Comparison of ENCODE assay signal across 9 mouse cellular contexts in the genomic region with DNA sequence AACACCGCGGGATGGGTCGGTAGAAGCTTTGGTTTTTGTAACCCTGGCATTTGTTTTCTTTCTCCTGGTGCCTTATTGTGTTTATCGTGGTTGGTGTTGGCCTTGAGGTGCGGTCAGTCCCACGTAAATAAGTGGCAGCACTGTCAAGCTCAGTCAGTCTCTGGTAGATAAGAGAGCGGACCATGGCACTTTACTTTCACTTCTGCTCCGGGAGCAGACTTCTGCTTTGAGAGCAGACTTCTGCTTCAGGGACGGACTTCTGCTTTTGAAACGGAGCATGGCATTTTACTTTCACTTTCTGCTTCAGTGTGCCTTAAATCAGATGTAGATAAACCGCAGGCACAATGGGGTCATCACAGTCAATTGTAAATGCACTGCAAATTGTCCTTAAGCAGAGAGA. TPM values are rescaled to one million over a fixed set of nuclear protein-coding genes. Genes with fewer than 3 reads are reported as not detected.
DNase-seq lines count a peak whose midpoint lies in the region; ATAC-seq and TF ChIP-seq lines count a peak whose summit lies in the region.
"Not testable (repeated sequence)": the region's sequence is repeated elsewhere in the genome, so short reads cannot be mapped to it uniquely, and the experiment has no call there.
"Had no signal": no experiment of that assay in that cellular context is flagged by ENCODE, and none has a peak within 500 bp of the region (broad histone marks: within the 10 kb centered on the region; RNA-seq: fewer than 3 reads in every experiment).

No protein-coding gene starts in this region.

- TF ChIP-seq POLR2A in CH12.LX (IDR thresholded peaks at IDR 0.05; ENCODE audit: low read depth, low read length): 0 out of 2 replicates have a peak, but pooled peaks have one; percentile 14
- not testable (repeated sequence) for TF ChIP-seq POLR2A in myocyte (IDR thresholded peaks at IDR 0.05; ENCODE audit: insufficient read length, low read depth); spleen, adult 2 months (IDR thresholded peaks at IDR 0.05; ENCODE audit: low read depth, low read length)

- in situ Hi-C loops in CH12.LX (cut with MboI; ENCODE audit: low pct_ligation_motif_present, low pct_unique_long_range_greater_than_20kb, low sequenced_read_pairs): not testable (repeated sequence)

- peak overlapping the region; percentile 4; the same call in 1 of the 2 replicates for H3K27ac ChIP-seq in CH12.LX (ENCODE audit: insufficient read depth, low read depth)
- not testable (repeated sequence) for H3K27ac ChIP-seq in intestine, postnatal 0 days (ENCODE audit: low read depth, low read length); lung, embryonic 14.5 days (ENCODE audit: low read depth)
- peak overlapping the region; percentile 86 for H3K27ac ChIP-seq in spleen, adult 2 months (ENCODE audit: insufficient read depth, low read length)

- H3K4me2 ChIP-seq in CH12.LX (ENCODE audit: insufficient read depth, low read depth, poor library complexity, severe bottlenecking) (peak overlapping the region; percentile 26), myocyte (ENCODE audit: low read depth) (peak overlapping the region; percentile 66)
- peak overlapping the region; percentile 45 for H3K4me2 ChIP-seq in intestine, postnatal 0 days (replicated peaks; ENCODE audit: low read depth)
- H3K4me2 ChIP-seq in lung, embryonic 14.5 days: not testable (repeated sequence)

- not testable (repeated sequence) for H3K9me3 ChIP-seq in CH12.LX (replicated peaks; ENCODE audit: low read length); erythroblast, embryonic 14.5 days (ENCODE audit: control insufficient read depth, low read length); intestine, postnatal 0 days (ENCODE audit: control insufficient read depth); lung, embryonic 14.5 days (ENCODE audit: low read depth, low read length)

- H3ac ChIP-seq in myocyte (ENCODE audit: control insufficient read depth, insufficient read length): not testable (repeated sequence)

- not testable (repeated sequence) for H3K79me2 ChIP-seq in CH12.LX (replicated peaks; ENCODE audit: control insufficient read depth, extremely low read depth, insufficient read depth, poor library complexity, severe bottlenecking); myocyte (ENCODE audit: control insufficient read depth, insufficient read depth)

- H3K36me3 ChIP-seq in CH12.LX (replicated peaks in 1 of 2; ENCODE audit: control insufficient read depth in 1 of 2, insufficient read depth in 1 of 2, low read length in 1 of 2); erythroblast, embryonic 14.5 days (ENCODE audit: control insufficient read depth); intestine, postnatal 0 days (ENCODE audit: control insufficient read depth, insufficient read depth); lung, embryonic 14.5 days (ENCODE audit: insufficient read depth); myocyte (ENCODE audit: control insufficient read depth, insufficient read depth); spleen, adult 2 months (ENCODE audit: control insufficient read depth, insufficient read depth, low read length): not testable (repeated sequence)

- peak overlapping the region; percentile 27 to 48 (median 34) for H3K4me3 ChIP-seq in CH12.LX (replicated peaks in 1 of 3; ENCODE audit: low read depth in 2 of 3, low read length in 2 of 3, poor library complexity in 1 of 3)
- H3K4me3 ChIP-seq in erythroblast, embryonic 14.5 days (replicated peaks): peak overlapping the region; percentile 65
- not testable (repeated sequence) for H3K4me3 ChIP-seq in intestine, postnatal 0 days (ENCODE audit: low read depth, low read length); lung, embryonic 14.5 days (ENCODE audit: low read depth, low read length); myocyte
- peak overlapping the region; percentile 28 for H3K4me3 ChIP-seq in spleen, adult 2 months (ENCODE audit: extremely low read depth, insufficient read depth, insufficient read length)

- H3K27me3 ChIP-seq in CH12.LX (replicated peaks); erythroblast, embryonic 14.5 days (ENCODE audit: control insufficient read depth); intestine, postnatal 0 days (replicated peaks; ENCODE audit: control insufficient read depth, insufficient read depth, low read length); lung, embryonic 14.5 days (ENCODE audit: insufficient read depth, low read length); myocyte (ENCODE audit: control insufficient read depth, insufficient read depth, insufficient read length); spleen, adult 2 months (ENCODE audit: control insufficient read depth, insufficient read depth, low read length): not testable (repeated sequence)

- peak; percentile 89 for TF ChIP-seq EP300 in CH12.LX (IDR thresholded peaks at IDR 0.05; ENCODE audit: low read length)

- not testable (repeated sequence) for H3K4me1 ChIP-seq in CH12.LX (ENCODE audit: control insufficient read depth in 1 of 2, insufficient read depth in 2 of 2); intestine, postnatal 0 days (replicated peaks; ENCODE audit: control insufficient read depth, insufficient read depth, low read length); lung, embryonic 14.5 days (ENCODE audit: insufficient read depth); spleen, adult 2 months (ENCODE audit: control insufficient read depth, insufficient read depth, insufficient read length)
- H3K4me1 ChIP-seq in erythroblast, embryonic 14.5 days (ENCODE audit: control insufficient read depth): peaks cover 11% of the 10 kb centered on the region

- peak; percentile 86 for DNase-seq in CH12.LX (ENCODE audit: extremely low read depth)
- DNase-seq in adrenal gland, adult 8-10 months: peak; percentile 8
- DNase-seq in lung, embryonic 14.5 days: peak; percentile 2
- peak; percentile 27 to 39 for DNase-seq in spleen, adult 2 months (ENCODE audit: low read depth in 1 of 2, low spot score in 2 of 2)
- DNase-seq in thymus, postnatal 25 days: peak; percentile 20

- H3K9ac ChIP-seq in CH12.LX (ENCODE audit: insufficient read depth, low read depth); intestine, postnatal 0 days (ENCODE audit: low read depth, low read length); lung, embryonic 14.5 days: not testable (repeated sequence)

- WGBS in intestine, postnatal 0 days: 59% methylated on average over 11 of the region's 11 CpGs
- 85% methylated on average over 11 of the region's 11 CpGs for WGBS in lung, embryonic 14.5 days
- 28% methylated on average over 11 of the region's 11 CpGs for WGBS in spleen, adult 2 months

- not testable (repeated sequence) for ATAC-seq in intestine, postnatal 0 days; lung, embryonic 14.5 days (ENCODE audit: insufficient read depth)

- not testable (repeated sequence) for TF ChIP-seq CTCF in CH12.LX (conservative IDR thresholded peaks at IDR 0.05 in 1 of 2, IDR thresholded peaks at IDR 0.05 in 1 of 2; ENCODE audit: low read depth in 2 of 2, low read length in 2 of 2); intestine, postnatal 0 days (IDR thresholded peaks at IDR 0.05; ENCODE audit: low read depth); lung, embryonic 14.5 days (IDR thresholded peaks at IDR 0.05; ENCODE audit: low read depth); spleen, adult 2 months (IDR thresholded peaks at IDR 0.05; ENCODE audit: extremely low read depth, insufficient read depth, insufficient read length, insufficient replicate concordance)

- not testable (repeated sequence) for TF ChIP-seq RAD21 in CH12.LX (IDR thresholded peaks at IDR 0.05; ENCODE audit: low read depth, low read length)

- dilution Hi-C loops in CH12.LX (cut with MboI; ENCODE audit: extremely low pct_ligation_motif_present, extremely low pct_unique_long_range_greater_than_20kb, low sequenced_read_pairs): not testable (repeated sequence)

TF ChIP-seq in CH12.LX, 34 proteins besides CTCF, POLR2A, EP300 and RAD21 (continues in another document):
- TF ChIP-seq MEF2A (IDR thresholded peaks at IDR 0.05; ENCODE audit: borderline replicate concordance, low read depth, low read length): peak; percentile 41; the same call in 1 of the 2 replicates
- TF ChIP-seq TCF12 (IDR thresholded peaks at IDR 0.05; ENCODE audit: low read depth, low read length): peak; percentile 41; the same call in 1 of the 2 replicates
- TF ChIP-seq TBP (conservative IDR thresholded peaks at IDR 0.05; ENCODE audit: low read depth, low read length): 0 out of 2 replicates have a peak, but pooled peaks have one; percentile 28

RNA-seq across cellular contexts. Expression of a gene that starts 54.3 kb away (rescaled TPM):
- total RNA-seq in CH12.LX (2012; rRNA removed): 6.9 and 7.4 TPM in 2 replicates
- total RNA-seq in CH12.LX (2014; rRNA removed): 9.0 and 9.2 TPM in 2 replicates
- 19.9 and 20.1 TPM in 2 replicates for polyA plus RNA-seq in CH12.LX (2012; ENCODE audit: insufficient read length, low read depth)
- 10 to 100 TPM in 2 of 4 experiments, 1 to 10 TPM in 2; 7.7 to 14.5 (median 11.0) TPM for total RNA-seq in adrenal gland, adult 8-10 months (2022)
- 0.05 and 0.06 TPM in 2 replicates for polyA plus RNA-seq in erythroblast, embryonic 14.5 days (2012)
- polyA plus RNA-seq in intestine, postnatal 0 days (2015; fragmentation: Nextera tagmentation; extraction: Ambion mirVana): 2.7 and 4.0 TPM in 2 replicates
- 10.5 and 11.6 TPM in 2 replicates for polyA plus RNA-seq in lung, embryonic 14.5 days (2014; fragmentation: Nextera tagmentation; extraction: Ambion mirVana)
- polyA plus RNA-seq in myocyte (2012; fragmentation: generic; extraction: Trizol): 3.4 TPM
- polyA plus RNA-seq in spleen, adult 2 months (2012; rRNA removed): 1.0 and 1.4 TPM in 2 replicates

RNA-seq across cellular contexts. Expression of a gene that starts 59.7 kb away (rescaled TPM):
- total RNA-seq in CH12.LX (2012; rRNA removed) (not detected in 2 replicates), CH12.LX (2014; rRNA removed) (not detected in 2 replicates)
- polyA plus RNA-seq in CH12.LX (2012; ENCODE audit: insufficient read length, low read depth) (not detected in 2 replicates), myocyte (2012; fragmentation: generic; extraction: Trizol) (0.53 TPM)
- total RNA-seq in adrenal gland, adult 8-10 months (2022): 10 to 100 TPM in 3 of 4 experiments, 1 to 10 TPM in 1; 6.6 to 15.9 (median 11.0) TPM
- polyA plus RNA-seq in erythroblast, embryonic 14.5 days (2012): not detected in 2 replicates
- 3.0 and 3.1 TPM in 2 replicates for polyA plus RNA-seq in intestine, postnatal 0 days (2015; fragmentation: Nextera tagmentation; extraction: Ambion mirVana)
- 2.1 and 2.6 TPM in 2 replicates for polyA plus RNA-seq in lung, embryonic 14.5 days (2014; fragmentation: Nextera tagmentation; extraction: Ambion mirVana)
- polyA plus RNA-seq in spleen, adult 2 months (2012; rRNA removed): 0.11 and 0.22 TPM in 2 replicates
- polyA plus RNA-seq: macrophage had no signal

Comparison
In these comparisons a context has a peak if more than half of its experiments do, and no peak if none do; other contexts are left out.
1. DNase-seq: peak in every context shown above with its lines; median percentile 86 in CH12.LX; 33 in spleen, adult 2 months; 20 in thymus, postnatal 25 days; 8 in adrenal gland, adult 8-10 months; 2 in lung, embryonic 14.5 days.